Comparison of ENCODE assay signal across 14 mouse cellular contexts in the genomic region with DNA sequence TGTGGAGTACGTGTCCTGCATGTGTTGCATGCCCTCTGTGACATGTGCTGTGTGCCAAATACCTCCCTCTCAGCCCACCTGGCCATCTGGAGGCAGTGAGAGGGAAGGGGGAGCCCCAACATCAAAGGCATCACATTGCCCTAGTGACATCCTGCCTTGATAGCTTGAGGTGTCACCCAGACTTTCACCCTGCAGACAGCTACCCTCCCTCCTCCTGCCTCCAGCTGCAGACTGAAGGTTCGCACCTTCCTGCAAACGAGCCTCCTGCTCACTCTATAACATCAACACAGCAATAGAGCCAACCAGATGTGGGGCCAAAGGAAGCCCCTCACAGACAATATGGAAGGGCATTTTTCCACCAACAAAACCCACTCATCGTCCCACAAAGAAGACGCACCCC.
A peak's percentile ranks its signal among the peaks of the same experiment; 100 is the strongest.
DNase-seq lines count a peak whose midpoint lies in the region; ATAC-seq and TF ChIP-seq lines count a peak whose summit lies in the region.
"Had no signal": no experiment of that assay in that cellular context is flagged by ENCODE, and none has a peak within 500 bp of the region (broad histone marks: within the 10 kb centered on the region; RNA-seq: fewer than 3 reads in every experiment).

No protein-coding gene starts in this region.

- H3K27ac ChIP-seq in heart, adult 2 months = peak overlapping the region; percentile 64; the same call in 1 of the 2 replicates
- H3K27ac ChIP-seq in brown adipose tissue, adult 24 weeks (replicated peaks; ENCODE audit: low read depth, low read length) = peak overlapping the region; percentile 91
- no peak overlapping the region for H3K27ac ChIP-seq in midbrain, embryonic 16.5 days (ENCODE audit: low read length)

- no peaks in the 10 kb centered on the region for H3K9me3 ChIP-seq in midbrain, embryonic 16.5 days (replicated peaks; ENCODE audit: control insufficient read depth, low read length, poor library complexity, severe bottlenecking)

- H3K4me3 ChIP-seq in heart, adult 2 months = no peak overlapping the region
- no peak overlapping the region for H3K4me3 ChIP-seq in brown adipose tissue, adult 24 weeks (ENCODE audit: insufficient read depth, low read depth, low read length)
- no peak overlapping the region for H3K4me3 ChIP-seq in midbrain, embryonic 16.5 days (ENCODE audit: low read depth, low read length)

- TF ChIP-seq EP300 in heart, adult 2 months (IDR thresholded peaks at IDR 0.05; ENCODE audit: insufficient read depth, low read depth, low read length) = no peak

- H3K4me1 ChIP-seq in heart, adult 2 months (ENCODE audit: control insufficient read depth, insufficient read depth, low read length) = peaks cover 18% of the 10 kb centered on the region
- peaks cover 22% of the 10 kb centered on the region for H3K4me1 ChIP-seq in brown adipose tissue, adult 24 weeks (ENCODE audit: control insufficient read depth, insufficient read depth, insufficient read length, low read length)
- H3K4me1 ChIP-seq in midbrain, embryonic 16.5 days (ENCODE audit: control insufficient read depth, insufficient read depth, low read length) = no peaks in the 10 kb centered on the region

- peak in 1 of 2 experiments; percentile 13 for DNase-seq in heart, adult 2 months
- no peak for DNase-seq in heart, adult 8-10 months (ENCODE audit: low spot score)
- peak; percentile 71 for DNase-seq in A20 (ENCODE audit: low read depth, low spot score)
- DNase-seq in left cerebral cortex, adult 18-20 months (ENCODE audit: low spot score in 2 of 2) = no peak
- no peak for DNase-seq in testis, postnatal 10 days (ENCODE audit: low spot score)
- DNase-seq: adrenal gland, postnatal 25 days; cerebellum, adult 2 months; kidney, postnatal 14 days; lung, postnatal 36 days; spleen, adult 18-20 months had no signal

- TF ChIP-seq POLR2A in heart, adult 2 months (IDR thresholded peaks at IDR 0.05; ENCODE audit: insufficient read depth, low read depth, low read length) = no peak

- no peaks in the 10 kb centered on the region for H3K27me3 ChIP-seq in heart, adult 2 months (ENCODE audit: control insufficient read depth, insufficient read depth, low read length)
- H3K27me3 ChIP-seq in midbrain, embryonic 16.5 days (ENCODE audit: control insufficient read depth, insufficient read depth, low read depth, low read length) = no peaks in the 10 kb centered on the region

- no peak overlapping the region for H3K9ac ChIP-seq in heart, adult 2 months (ENCODE audit: low read depth, low read length)
- H3K9ac ChIP-seq in midbrain, embryonic 16.5 days (ENCODE audit: low read depth, low read length) = no peak overlapping the region

- TF ChIP-seq CTCF in heart, adult 2 months (IDR thresholded peaks at IDR 0.05) = no peak

- H3K4me2 ChIP-seq in midbrain, embryonic 16.5 days (ENCODE audit: low read length) = no peak overlapping the region

- WGBS in heart, adult 2 months = 46% methylated on average over 5 of the region's 5 CpGs
- 72% methylated on average over 5 of the region's 5 CpGs for WGBS in midbrain, embryonic 16.5 days

- H3K36me3 ChIP-seq in heart, adult 2 months (ENCODE audit: control insufficient read depth, insufficient read depth, low read length) = peaks cover 2% of the 10 kb centered on the region
- no peaks in the 10 kb centered on the region for H3K36me3 ChIP-seq in midbrain, embryonic 16.5 days (ENCODE audit: control insufficient read depth, insufficient read depth, low read length)

- peak; percentile 34; the same call in 1 of the 2 replicates for ATAC-seq in neutrophil, adult 5-6 weeks (ENCODE audit: extremely low read depth, insufficient number of reproducible peaks, low FRiP score, poor library complexity, severe bottlenecking)
- ATAC-seq in midbrain, embryonic 16.5 days = no peak
- ATAC-seq: forebrain, embryonic 14.5 days had no signal

- intact Hi-C loops in heart, adult 2 months (cut with DNase I) = loop anchor here (10.0 kb wide), 1 partner anchor 125 kb away; no protein-coding TSS in a partner anchor

- peaks cover 1% of the 10 kb centered on the region for H3K79me2 ChIP-seq in heart, adult 2 months (replicated peaks; ENCODE audit: control insufficient read depth, insufficient read depth, low read length)
